19 mouse cellular contexts compared by ENCODE assay signal in genomic region chr7:49476163-49476562, GRCm38 (mm10).
DNase-seq lines count a peak whose midpoint lies in the region; ATAC-seq and TF ChIP-seq lines count a peak whose summit lies in the region.
"Had no signal": no experiment of that assay in that cellular context is flagged by ENCODE, and none has a peak within 500 bp of the region (broad histone marks: within the 10 kb centered on the region; RNA-seq: fewer than 3 reads in every experiment).

No protein-coding gene starts in this region.

- no peaks in the 10 kb centered on the region for H3K27me3 ChIP-seq in kidney, embryonic 16.5 days (ENCODE audit: insufficient read depth, low read length)
- no peaks in the 10 kb centered on the region for H3K27me3 ChIP-seq in liver, adult 2 months (ENCODE audit: control insufficient read depth, insufficient read depth, low read length)
- H3K27me3 ChIP-seq in liver, embryonic 12.5 days (replicated peaks) = no peaks in the 10 kb centered on the region
- no peaks in the 10 kb centered on the region for H3K27me3 ChIP-seq in MEL (ENCODE audit: control insufficient read depth in 1 of 2, insufficient read depth in 2 of 2, low read length in 2 of 2)
- no peaks in the 10 kb centered on the region for H3K27me3 ChIP-seq in forebrain, embryonic 16.5 days (replicated peaks; ENCODE audit: control insufficient read depth, insufficient read depth, low read length)
- H3K27me3 ChIP-seq: CH12.LX; embryonic facial prominence, embryonic 12.5 days; embryonic facial prominence, embryonic 15.5 days; heart, embryonic 13.5 days; hindbrain, embryonic 13.5 days had no signal

- no peak for TF ChIP-seq EP300 in MEL (IDR thresholded peaks at IDR 0.05; ENCODE audit: low read depth in 1 of 2, low read length in 2 of 2)

- WGBS in kidney, embryonic 16.5 days = 93% methylated on average over 8 of the region's 8 CpGs
- WGBS in liver, adult 2 months = 95% methylated on average over 8 of the region's 8 CpGs
- WGBS in liver, embryonic 12.5 days (ENCODE audit: insufficient replicate concordance) = 81% methylated on average over 8 of the region's 8 CpGs
- 95% methylated on average over 8 of the region's 8 CpGs for WGBS in forebrain, embryonic 16.5 days

- no peak for TF ChIP-seq RAD21 in MEL (IDR thresholded peaks at IDR 0.05; ENCODE audit: low read depth, low read length)

- H3K4me3 ChIP-seq in kidney, embryonic 16.5 days (ENCODE audit: low read length) = no peak overlapping the region
- H3K4me3 ChIP-seq in liver, adult 2 months (ENCODE audit: insufficient read depth, low read depth, low read length) = no peak overlapping the region
- no peak overlapping the region for H3K4me3 ChIP-seq in liver, embryonic 12.5 days
- no peak overlapping the region for H3K4me3 ChIP-seq in MEL (ENCODE audit: control insufficient read depth in 1 of 2, insufficient read depth in 1 of 2, low read depth in 2 of 2, low read length in 2 of 2)
- H3K4me3 ChIP-seq in forebrain, embryonic 16.5 days (replicated peaks; ENCODE audit: low read length) = no peak overlapping the region
- H3K4me3 ChIP-seq: embryonic facial prominence, embryonic 12.5 days; embryonic facial prominence, embryonic 15.5 days; heart, embryonic 13.5 days; hindbrain, embryonic 10.5 days; hindbrain, embryonic 13.5 days had no signal

- peaks cover 7% of the 10 kb centered on the region; the same call in 1 of the 2 replicates for H3K79me2 ChIP-seq in liver, adult 2 months (ENCODE audit: control insufficient read depth, insufficient read depth, low read length)
- H3K79me2 ChIP-seq in MEL (ENCODE audit: control insufficient read depth, insufficient read depth, low read length, poor library complexity) = no peaks in the 10 kb centered on the region

- H3K27ac ChIP-seq in kidney, embryonic 16.5 days (ENCODE audit: low read length) = no peak overlapping the region
- H3K27ac ChIP-seq in liver, adult 2 months (replicated peaks; ENCODE audit: insufficient read depth, low read depth, low read length) = peak overlapping the region; percentile 30; the same call in 1 of the 2 replicates
- H3K27ac ChIP-seq in liver, embryonic 12.5 days = no peak overlapping the region
- H3K27ac ChIP-seq in MEL (ENCODE audit: control insufficient read depth, low read depth, low read length) = no peak overlapping the region
- no peak overlapping the region for H3K27ac ChIP-seq in forebrain, embryonic 16.5 days (ENCODE audit: low read length)
- H3K27ac ChIP-seq: embryonic facial prominence, embryonic 12.5 days; embryonic facial prominence, embryonic 15.5 days; hindbrain, embryonic 10.5 days; hindbrain, embryonic 13.5 days had no signal

- peaks cover 21% of the 10 kb centered on the region for H3K4me1 ChIP-seq in kidney, embryonic 16.5 days (ENCODE audit: insufficient read depth, low read length)
- peaks cover 18% of the 10 kb centered on the region for H3K4me1 ChIP-seq in liver, adult 2 months (ENCODE audit: control insufficient read depth, insufficient read depth, low read length)
- H3K4me1 ChIP-seq in liver, embryonic 12.5 days = 0 out of 2 replicates have a peak, but pooled peaks cover 10% of the 10 kb centered on the region
- 0 out of 4 replicates have a peak, but pooled peaks cover 0 to 3% of the 10 kb centered on the region in 2 experiments for H3K4me1 ChIP-seq in MEL (ENCODE audit: control insufficient read depth in 1 of 2, insufficient read depth in 2 of 2, low read length in 2 of 2)
- no peaks in the 10 kb centered on the region for H3K4me1 ChIP-seq in forebrain, embryonic 16.5 days (replicated peaks; ENCODE audit: control insufficient read depth, insufficient read depth, low read length)

- H3K9ac ChIP-seq in kidney, embryonic 16.5 days (replicated peaks; ENCODE audit: low read length) = no peak overlapping the region
- no peak overlapping the region for H3K9ac ChIP-seq in liver, adult 2 months (ENCODE audit: low read depth, low read length)
- no peak overlapping the region for H3K9ac ChIP-seq in liver, embryonic 12.5 days
- no peak overlapping the region for H3K9ac ChIP-seq in MEL (ENCODE audit: control insufficient read depth, low read depth, low read length, poor library complexity, severe bottlenecking)
- H3K9ac ChIP-seq in forebrain, embryonic 16.5 days (replicated peaks; ENCODE audit: low read depth, low read length) = no peak overlapping the region
- H3K9ac ChIP-seq: embryonic facial prominence, embryonic 12.5 days; embryonic facial prominence, embryonic 15.5 days; heart, embryonic 13.5 days; hindbrain, embryonic 13.5 days had no signal

- no peak for TF ChIP-seq POLR2A in liver, adult 2 months (IDR thresholded peaks at IDR 0.05; ENCODE audit: extremely low read depth, insufficient read depth, low read length)
- TF ChIP-seq POLR2A in MEL (IDR thresholded peaks at IDR 0.05; ENCODE audit: control insufficient read depth in 1 of 2, insufficient read depth in 1 of 2, low read depth in 1 of 2, low read length in 2 of 2, poor library complexity in 1 of 2) = no peak

- no peak overlapping the region for H3K4me2 ChIP-seq in kidney, embryonic 16.5 days (replicated peaks; ENCODE audit: low read depth, low read length)
- H3K4me2 ChIP-seq in liver, embryonic 12.5 days = no peak overlapping the region
- no peak overlapping the region for H3K4me2 ChIP-seq in forebrain, embryonic 16.5 days (ENCODE audit: low read length)
- H3K4me2 ChIP-seq: embryonic facial prominence, embryonic 12.5 days; embryonic facial prominence, embryonic 15.5 days; heart, embryonic 13.5 days; hindbrain, embryonic 13.5 days had no signal

- no peak for DNase-seq in kidney, postnatal 14 days
- DNase-seq in liver, adult 2 months (ENCODE audit: extremely low read depth, low read depth, low spot score) = no peak
- peak; percentile 11 for DNase-seq in MEL (ENCODE audit: low read depth, low spot score)
- DNase-seq: cerebellum, adult 11 months; cerebellum, adult 2 months; cerebellum, adult 9-11 months; gastrocnemius, postnatal 25 days had no signal

- TF ChIP-seq CTCF in liver, adult 2 months (IDR thresholded peaks at IDR 0.05; ENCODE audit: low read depth, low read length) = no peak
- no peak for TF ChIP-seq CTCF in MEL (IDR thresholded peaks at IDR 0.05 in 2 of 3, conservative IDR thresholded peaks at IDR 0.05 in 1 of 3; ENCODE audit: control insufficient read depth in 1 of 3, insufficient read depth in 1 of 3, low read depth in 2 of 3, low read length in 3 of 3, poor library complexity in 1 of 3, severe bottlenecking in 1 of 3)

- H3K9me3 ChIP-seq in kidney, embryonic 16.5 days (ENCODE audit: low read length) = no peaks in the 10 kb centered on the region
- no peaks in the 10 kb centered on the region for H3K9me3 ChIP-seq in liver, embryonic 12.5 days (replicated peaks)
- H3K9me3 ChIP-seq in MEL (replicated peaks; ENCODE audit: insufficient read depth, low read length) = no peaks in the 10 kb centered on the region
- H3K9me3 ChIP-seq in forebrain, embryonic 16.5 days (ENCODE audit: control insufficient read depth, low read length) = no peaks in the 10 kb centered on the region
- H3K9me3 ChIP-seq: embryonic facial prominence, embryonic 12.5 days; embryonic facial prominence, embryonic 15.5 days; heart, embryonic 13.5 days; hindbrain, embryonic 10.5 days; hindbrain, embryonic 13.5 days had no signal

- H3K36me3 ChIP-seq in kidney, embryonic 16.5 days (ENCODE audit: insufficient read depth, low read length) = no peaks in the 10 kb centered on the region
- peaks cover 3% of the 10 kb centered on the region for H3K36me3 ChIP-seq in liver, adult 2 months (ENCODE audit: control insufficient read depth, insufficient read depth, low read length)
- no peaks in the 10 kb centered on the region for H3K36me3 ChIP-seq in liver, embryonic 12.5 days
- no peaks in the 10 kb centered on the region for H3K36me3 ChIP-seq in MEL (ENCODE audit: control insufficient read depth in 1 of 2, insufficient read depth in 2 of 2, low read length in 2 of 2)
- no peaks in the 10 kb centered on the region for H3K36me3 ChIP-seq in forebrain, embryonic 16.5 days (ENCODE audit: control insufficient read depth, insufficient read depth)
- H3K36me3 ChIP-seq: embryonic facial prominence, embryonic 12.5 days; embryonic facial prominence, embryonic 15.5 days; G1E; heart, embryonic 13.5 days; hindbrain, embryonic 13.5 days had no signal

- ATAC-seq in kidney, embryonic 16.5 days (ENCODE audit: low FRiP score, low TSS enrichment) = 0 out of 2 replicates have a peak, but pooled peaks have one; percentile 14
- ATAC-seq in liver, embryonic 12.5 days = no peak
- ATAC-seq in forebrain, embryonic 16.5 days = no peak
- ATAC-seq: forebrain, embryonic 14.5 days; hindbrain, embryonic 16.5 days had no signal

TF ChIP-seq in MEL, 35 proteins besides CTCF, POLR2A, EP300 and RAD21:
- TF ChIP-seq BHLHE40 (IDR thresholded peaks at IDR 0.05; ENCODE audit: borderline replicate concordance, low read depth, low read length) = no peak
- TF ChIP-seq MXI1 (IDR thresholded peaks at IDR 0.05; ENCODE audit: low read depth, low read length) = no peak
- TF ChIP-seq MAX (IDR thresholded peaks at IDR 0.05; ENCODE audit: low read length) = no peak
- TF ChIP-seq ETS1 (IDR thresholded peaks at IDR 0.05; ENCODE audit: low read depth, low read length) = no peak
- no peak for TF ChIP-seq HCFC1 (IDR thresholded peaks at IDR 0.05; ENCODE audit: low read depth, low read length)
- no peak for TF ChIP-seq NRF1 (IDR thresholded peaks at IDR 0.05; ENCODE audit: insufficient read depth, low read depth, low read length, poor library complexity, severe bottlenecking)
- no peak for TF ChIP-seq E2F4 (IDR thresholded peaks at IDR 0.05; ENCODE audit: borderline replicate concordance, low read depth, low read length)
- no peak for TF ChIP-seq GABPA (IDR thresholded peaks at IDR 0.05; ENCODE audit: low read depth, low read length)
- no peak for TF ChIP-seq ZKSCAN1 (IDR thresholded peaks at IDR 0.05; ENCODE audit: low read depth, low read length)
- no peak for TF ChIP-seq USF1 (IDR thresholded peaks at IDR 0.05; ENCODE audit: low read depth, low read length)
- no peak for TF ChIP-seq MAZ (IDR thresholded peaks at IDR 0.05; ENCODE audit: low read depth, low read length)
- no peak for TF ChIP-seq CHD1 (IDR thresholded peaks at IDR 0.05; ENCODE audit: low read depth, low read length)
- TF ChIP-seq KAT2A (conservative IDR thresholded peaks at IDR 0.05; ENCODE audit: low read depth, low read length) = no peak
- TF ChIP-seq POLR2AphosphoS2 (IDR thresholded peaks at IDR 0.05; ENCODE audit: low read length) = no peak
- TF ChIP-seq ZMIZ1 (IDR thresholded peaks at IDR 0.05; ENCODE audit: low read depth, low read length) = no peak
- TF ChIP-seq TCF12 (IDR thresholded peaks at IDR 0.05; ENCODE audit: low read depth, low read length) = no peak
- no peak for TF ChIP-seq GATA1 (IDR thresholded peaks at IDR 0.05; ENCODE audit: low read depth, low read length)
- TF ChIP-seq MYB (IDR thresholded peaks at IDR 0.05; ENCODE audit: low read depth, low read length) = no peak
- TF ChIP-seq MYC (IDR thresholded peaks at IDR 0.05; ENCODE audit: low read depth, low read length) = no peak
- no peak for TF ChIP-seq SIN3A (IDR thresholded peaks at IDR 0.05; ENCODE audit: low read length)
